Mouse (Mus musculus) testis, postnatal 10 days (tissue): ENCODE measurements at regions not wholly inside any gene's neighbourhood (a gene's known extent, or its start where the extent isn't known, plus 50 kb on each side); places are given as distances from the start of the nearest gene placed in this dataset.

Experiments
- DNase-seq: peaks from one replicate; pipeline ENCODE4 v3.0.0; 2021; ENCODE audit warnings: low spot score

DNA sequence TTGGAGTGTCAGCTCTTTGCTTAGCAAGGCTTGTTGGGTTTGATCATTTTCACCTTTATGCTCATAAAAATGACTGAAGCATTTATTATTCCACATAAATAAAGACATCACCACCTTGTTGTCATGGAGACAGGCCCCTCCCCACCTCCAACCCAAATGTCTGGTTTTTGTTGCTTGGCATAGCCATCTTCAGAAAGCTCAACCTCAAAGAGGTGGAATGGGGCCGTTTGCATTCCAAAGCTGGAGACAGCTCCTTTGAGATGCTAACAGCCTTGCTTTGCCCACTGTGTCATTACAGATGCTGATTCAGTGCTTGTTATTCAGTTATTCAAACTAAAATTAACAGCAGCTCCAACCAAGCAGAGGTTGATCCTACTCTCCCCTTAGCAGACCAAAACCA, 51.9 kb upstream of the Lgalsl start:
- no peak for DNase-seq

GRCm38 (mm10) chr11:20883907-20884306, 53.1 kb upstream of the Lgalsl start:
- DNase-seq: no peak

- no peak for DNase-seq
Measured at GRCm38 (mm10) chr11:20887044-20887443, 56.2 kb upstream of the Lgalsl start.

- no peak for DNase-seq
Measured at GRCm38 (mm10) chr11:20890479-20890878, 59.6 kb upstream of the Lgalsl start.

- DNase-seq: no peak
Measured at GRCm38 (mm10) chr11:20891711-20892110, 60.9 kb upstream of the Lgalsl start.

- peak; percentile 56 for DNase-seq
Measured at GRCm38 (mm10) chr11:20896277-20897123, 65.6 kb upstream of the Lgalsl start.

GRCm38 (mm10) chr11:20897468-20897867, 66.6 kb upstream of the Lgalsl start:
- no peak for DNase-seq

- no peak for DNase-seq
Measured at GRCm38 (mm10) chr11:20898558-20898957, 67.7 kb upstream of the Lgalsl start.

DNA sequence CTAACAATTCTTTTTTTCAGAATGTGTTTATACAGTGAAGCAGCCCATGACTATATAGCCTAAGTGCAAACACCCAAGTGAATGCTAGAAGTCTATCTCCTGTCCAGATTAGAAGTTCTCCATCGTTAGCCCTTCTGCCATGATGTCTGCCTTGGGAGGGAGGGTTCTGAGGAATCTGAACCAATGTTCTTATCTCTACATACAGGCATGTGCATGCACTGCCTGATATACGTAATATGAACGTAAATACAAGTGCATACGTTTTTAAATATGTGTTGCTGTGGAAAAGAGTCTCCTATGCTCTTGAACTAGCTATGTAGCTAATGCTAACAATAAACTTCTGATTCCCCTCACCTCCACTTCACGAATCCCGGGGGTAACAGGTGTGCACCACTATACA, 68.9 kb upstream of the Lgalsl start:
- DNase-seq: no peak

GRCm38 (mm10) chr11:20902001-20902400, 71.1 kb upstream of the Lgalsl start:
- DNase-seq: no peak

DNA sequence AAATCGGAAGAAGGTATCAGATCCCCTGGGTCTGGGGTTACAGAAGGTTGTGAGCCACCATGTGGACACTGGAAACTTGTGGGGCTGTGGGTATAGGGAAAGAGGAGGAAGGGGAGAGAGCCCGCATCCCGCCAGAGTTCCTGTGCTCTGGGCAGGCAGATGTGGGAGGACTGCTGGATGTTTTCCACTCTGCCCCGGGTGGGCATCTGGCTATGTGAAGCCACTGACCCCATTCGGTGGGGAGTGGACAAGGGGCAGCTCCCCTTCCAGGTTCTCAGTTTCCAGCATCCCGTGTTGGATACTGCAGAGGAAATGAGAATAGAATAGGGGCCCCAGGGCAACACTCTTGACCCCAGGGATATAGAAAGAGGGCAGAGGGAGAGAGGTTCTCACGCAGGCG, 72.1 kb upstream of the Lgalsl start:
- no peak for DNase-seq

- DNase-seq: no peak
Measured at GRCm38 (mm10) chr11:20907996-20908395, 77.1 kb upstream of the Lgalsl start.

DNA sequence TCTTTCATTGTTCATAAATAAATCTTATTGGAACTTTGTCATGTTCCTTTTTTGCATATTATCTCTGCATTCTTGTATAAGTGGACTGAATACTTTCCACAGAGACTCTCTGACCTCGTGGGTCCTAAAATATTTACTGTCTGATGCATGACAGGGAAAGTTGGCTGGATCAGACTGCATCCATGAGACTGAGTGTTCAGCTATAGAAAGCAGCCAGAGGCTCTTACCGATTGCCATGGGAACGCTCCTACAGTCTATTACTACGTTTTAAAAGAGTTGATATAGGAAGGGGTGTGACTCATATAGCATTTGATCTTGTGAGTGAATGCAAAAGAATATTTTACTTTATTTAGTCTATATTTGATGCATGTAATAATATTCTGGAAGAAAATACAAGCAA, 77.6 kb upstream of the Lgalsl start:
- DNase-seq: no peak

- DNase-seq: no peak
Measured at GRCm38 (mm10) chr11:20913042-20913441, 82.2 kb upstream of the Lgalsl start.

- peak; percentile 91 for DNase-seq
Measured at GRCm38 (mm10) chr11:20913598-20914296, 82.9 kb upstream of the Lgalsl start.

DNA sequence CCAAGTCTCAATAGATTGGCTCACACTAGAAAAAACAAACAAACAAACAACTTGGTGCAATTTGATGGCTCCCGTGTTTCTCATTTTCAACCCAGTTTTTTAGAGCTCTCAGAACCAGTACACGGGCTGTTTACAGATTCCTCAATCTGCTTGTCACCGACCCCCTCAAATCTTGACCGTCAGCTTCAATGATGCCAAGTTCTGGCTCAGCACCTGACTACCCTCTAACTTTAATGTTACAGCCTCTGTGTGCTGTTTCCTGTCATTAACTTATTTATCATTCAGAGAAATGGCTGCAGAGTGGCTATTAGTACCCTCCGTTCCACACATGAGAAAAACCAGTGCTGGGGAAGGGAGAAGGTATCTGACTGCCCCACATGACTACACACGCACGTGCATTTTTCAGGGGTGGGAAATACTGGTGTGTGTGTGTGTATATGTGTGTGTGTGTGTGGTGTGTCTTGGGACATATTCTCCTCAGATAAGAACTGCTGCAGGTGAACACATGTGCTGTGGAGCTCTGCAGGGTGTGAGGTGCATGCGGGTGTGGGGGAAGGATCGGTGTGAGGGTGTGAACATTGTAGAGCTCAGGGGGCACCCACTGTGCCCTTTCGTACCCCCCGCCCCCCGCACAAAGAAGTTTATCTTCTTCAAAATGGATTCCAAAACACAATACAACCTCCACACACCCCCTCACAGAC, 83.6 kb upstream of the Lgalsl start:
- DNase-seq: no peak

DNA sequence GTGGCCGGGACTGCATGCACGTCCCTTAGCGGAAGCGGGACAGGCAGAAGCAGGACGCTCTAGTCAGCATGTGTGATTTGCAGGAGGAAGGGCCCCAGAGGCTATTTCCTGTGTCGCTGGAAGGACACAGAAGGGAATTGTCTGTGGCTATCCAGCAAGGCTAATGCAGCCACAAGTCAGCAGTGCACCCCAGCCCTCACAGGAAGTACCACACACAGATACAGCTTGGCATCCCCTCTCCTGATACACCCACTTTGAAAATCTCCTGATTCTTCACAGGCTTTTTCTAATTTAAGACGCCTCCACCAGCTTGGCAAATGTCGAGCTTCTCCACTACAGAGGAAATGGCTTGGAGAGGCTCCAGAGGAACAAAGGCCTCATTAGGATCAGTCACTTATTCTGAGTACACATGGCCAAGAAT, 84.3 kb upstream of the Lgalsl start:
- no peak for DNase-seq

DNA sequence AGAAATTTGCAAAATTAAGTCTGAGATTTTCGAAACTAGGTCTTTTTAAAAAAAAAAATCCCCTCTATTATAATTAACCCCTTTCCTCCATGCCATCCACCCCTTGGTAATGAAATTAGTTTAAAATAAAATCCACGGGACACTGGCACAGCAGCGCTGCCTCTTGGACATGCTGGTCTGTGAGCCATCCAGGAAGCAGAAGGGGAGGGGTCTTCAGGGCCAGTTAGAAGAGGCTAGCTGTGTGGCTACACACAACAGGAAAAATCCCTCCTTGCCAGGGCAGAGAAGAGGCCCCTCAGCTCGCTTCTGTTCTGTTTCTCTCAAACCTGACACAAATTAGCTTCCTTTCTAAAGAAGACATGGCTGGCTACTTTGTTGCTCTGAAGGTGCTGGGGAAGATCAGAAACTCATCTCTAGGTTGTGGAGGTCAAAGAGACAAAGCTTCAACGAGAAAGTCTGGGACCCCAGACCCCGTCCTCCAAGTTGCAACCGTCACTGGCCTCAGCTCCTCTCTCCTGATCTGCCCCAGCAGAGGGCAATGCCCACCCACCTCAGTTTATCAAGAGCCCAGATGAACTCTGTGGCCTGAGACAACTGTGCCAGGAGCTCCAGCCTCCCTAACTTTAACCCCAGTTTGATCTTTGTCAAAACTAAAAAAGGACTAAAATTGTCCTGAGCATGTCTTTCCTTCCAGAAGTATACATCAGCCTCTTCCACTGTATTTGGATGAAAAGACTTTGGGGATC, 85.0 kb upstream of the Lgalsl start:
- DNase-seq: no peak

- DNase-seq: no peak
Measured at GRCm38 (mm10) chr11:20916473-20916911, 85.6 kb upstream of the Lgalsl start.

GRCm38 (mm10) chr11:20916961-20917360, 86.1 kb upstream of the Lgalsl start:
- no peak for DNase-seq

- no peak for DNase-seq
Measured at GRCm38 (mm10) chr11:20917483-20917882, 86.6 kb upstream of the Lgalsl start.

DNA sequence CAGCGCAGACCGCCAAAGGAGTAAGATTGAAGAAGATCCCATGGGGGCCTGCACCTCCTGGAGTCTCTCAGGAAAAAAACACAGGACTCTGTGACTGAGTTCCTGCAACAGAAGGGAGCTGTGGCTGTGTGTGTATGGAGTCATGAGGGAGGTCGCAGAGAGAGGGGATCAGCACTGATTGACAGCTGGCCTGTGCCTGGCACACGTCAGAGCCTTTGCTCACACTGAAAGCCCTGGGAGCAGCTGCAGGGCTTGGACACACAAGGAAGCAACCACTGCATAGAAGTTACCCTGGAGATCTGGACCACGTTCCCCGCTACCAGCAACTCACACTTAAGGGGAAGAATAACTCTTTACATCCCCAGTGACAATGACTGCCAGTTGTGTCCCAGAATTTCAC, 92.3 kb upstream of the Lgalsl start:
- no peak for DNase-seq
